Mouse (Mus musculus) layer of hippocampus, adult 2 months (tissue): Measurements from ENCODE around the gene Bfsp1. TPM values are rescaled to one million over a fixed set of nuclear protein-coding genes. Genes with fewer than 3 reads are reported as not detected.

Experiments
- DNase-seq, 2 experiments: peaks; one replicate each; pipeline ENCODE4 v3.0.0; 2022; ENCODE audit warnings: low spot score in 2 of 2
- H3K27ac ChIP-seq: fragments of 200-600 bp; 2 replicates; pipeline ENCODE4 v1.8.1; 2022
- H3K4me3 ChIP-seq: fragments of 200-600 bp; 2 replicates; pipeline ENCODE4 v1.8.1; 2022; ENCODE audit warnings: mild to moderate bottlenecking
- CTCF ChIP-seq: fragments of 200-600 bp; conservative IDR thresholded peaks from 2 replicates; pipeline ENCODE4 v1.8.1; 2022; ENCODE audit warnings: antibody characterized with exemption, mild to moderate bottlenecking, moderate library complexity
- total RNA-seq, 2 experiments: library from RNA; stranded (reverse); gene quantifications; 2 replicates each; pipeline ENCODE4 v1.2.3; 2021

The Bfsp1 gene
- total RNA-seq, 2 experiments from 2014 or later, result 0.61 to 1.1 TPM

GRCm38 (mm10) chr2:143882002-143882401, 19.0 kb upstream of the Bfsp1 start:
- peak; percentile 51 to 58 for DNase-seq
- Histone ChIP-seq H3K27ac (no peak overlapping the region), H3K4me3 (no peak overlapping the region)
- no peak for TF ChIP-seq CTCF

GRCm38 (mm10) chr2:143879311-143879710, 16.3 kb upstream of the Bfsp1 start:
- Histone ChIP-seq H3K4me3 (no peak overlapping the region), H3K27ac (no peak overlapping the region)
- DNase-seq, result no peak
- no peak for TF ChIP-seq CTCF

GRCm38 (mm10) chr2:143876929-143877632, 14.1 kb upstream of the Bfsp1 start:
- DNase-seq, result no peak

GRCm38 (mm10) chr2:143876026-143876425, 13.1 kb upstream of the Bfsp1 start:
- DNase-seq, result no peak
- no peak overlapping the region for H3K27ac ChIP-seq
- no peak overlapping the region for H3K4me3 ChIP-seq
- TF ChIP-seq CTCF, result no peak

More at GRCm38 (mm10) chr2:143876929-143877632, 14.1 kb upstream of the Bfsp1 start:
- Histone ChIP-seq H3K27ac (no peak overlapping the region), H3K4me3 (no peak overlapping the region)
- TF ChIP-seq CTCF, result no peak

- Histone ChIP-seq H3K27ac (no peak overlapping the region), H3K4me3 (no peak overlapping the region)
- TF ChIP-seq CTCF, result no peak
- DNase-seq, result no peak
Measured at GRCm38 (mm10) chr2:143870936-143871688, 8.1 kb upstream of the Bfsp1 start.

GRCm38 (mm10) chr2:143867326-143867725, 4.4 kb upstream of the Bfsp1 start:
- peak; percentile 74 to 75 for DNase-seq
- peak; percentile 98 for TF ChIP-seq CTCF
- no peak overlapping the region; the same call in 1 of the 2 replicates for H3K4me3 ChIP-seq
- no peak overlapping the region for H3K27ac ChIP-seq

GRCm38 (mm10) chr2:143864600-143864999, 1.6 kb upstream of the Bfsp1 start:
- no peak for DNase-seq
- no peak overlapping the region for H3K27ac ChIP-seq
- no peak for TF ChIP-seq CTCF
- H3K4me3 ChIP-seq, result no peak overlapping the region

GRCm38 (mm10) chr2:143859166-143859565, 3.8 kb downstream of the Bfsp1 start:
- TF ChIP-seq CTCF, result no peak
- DNase-seq, result no peak
- Histone ChIP-seq H3K4me3 (no peak overlapping the region), H3K27ac (no peak overlapping the region)

- TF ChIP-seq CTCF, result no peak
- H3K4me3 ChIP-seq, result no peak overlapping the region
- no peak for DNase-seq
- H3K27ac ChIP-seq, result no peak overlapping the region
Measured at GRCm38 (mm10) chr2:143853447-143853846, 9.5 kb downstream of the Bfsp1 start.

GRCm38 (mm10) chr2:143852295-143853275, 10.4 kb downstream of the Bfsp1 start:
- no peak overlapping the region for H3K4me3 ChIP-seq
- no peak for TF ChIP-seq CTCF
- no peak for DNase-seq
- no peak overlapping the region for H3K27ac ChIP-seq

GRCm38 (mm10) chr2:143851354-143852221, 11.4 kb downstream of the Bfsp1 start:
- Histone ChIP-seq H3K4me3 (no peak overlapping the region), H3K27ac (peak overlapping the region; percentile 51; the same call in 1 of the 2 replicates)
- DNase-seq, result peak; percentile 14 to 55
- TF ChIP-seq CTCF, result no peak

GRCm38 (mm10) chr2:143847291-143847690, 15.7 kb downstream of the Bfsp1 start:
- no peak overlapping the region for H3K4me3 ChIP-seq
- no peak for DNase-seq
- H3K27ac ChIP-seq, result no peak overlapping the region
- no peak for TF ChIP-seq CTCF
